In genomic region chr17:86144537-86145078, GRCm38 (mm10) we compare ENCODE assay signal across 8 mouse cellular contexts. TPM values are rescaled to one million over a fixed set of nuclear protein-coding genes. Genes with fewer than 3 reads are reported as not detected.
DNase-seq lines count a peak whose midpoint lies in the region; ATAC-seq lines count a peak whose summit lies in the region.

No protein-coding gene starts in this region.

- no peak for DNase-seq in kidney, adult 11 months
- peak; percentile 28 for DNase-seq in MN1 (ENCODE audit: low spot score)
- DNase-seq in embryonic facial prominence, embryonic 14.5 days (ENCODE audit: low spot score) = no peak
- DNase-seq in ovary, postnatal 14 days (ENCODE audit: low spot score) = no peak
- DNase-seq in frontal cortex, postnatal 10 days (ENCODE audit: low spot score in 2 of 2) = no peak

- H3K4me3 ChIP-seq in kidney, embryonic 15.5 days (replicated peaks) = peak overlapping the region; percentile 68
- peak overlapping the region; percentile 63 for H3K4me3 ChIP-seq in embryonic facial prominence, embryonic 14.5 days (ENCODE audit: low read depth, low read length)
- H3K4me3 ChIP-seq in intestine, embryonic 16.5 days (ENCODE audit: low read length) = peak overlapping the region; percentile 60
- peak overlapping the region; percentile 76 for H3K4me3 ChIP-seq in midbrain, embryonic 12.5 days

- peak overlapping the region; percentile 72 for H3K27ac ChIP-seq in kidney, embryonic 15.5 days
- 0 out of 2 replicates have a peak overlapping the region, but pooled peaks have one; percentile 29 for H3K27ac ChIP-seq in embryonic facial prominence, embryonic 14.5 days (replicated peaks; ENCODE audit: low read depth, low read length)
- no peak overlapping the region for H3K27ac ChIP-seq in intestine, embryonic 16.5 days (ENCODE audit: low read length)
- H3K27ac ChIP-seq in midbrain, embryonic 12.5 days (replicated peaks) = peak overlapping the region; percentile 46; the same call in 1 of the 2 replicates

- ATAC-seq in kidney, embryonic 15.5 days (replicated peaks; ENCODE audit: low FRiP score) = peak; percentile 75
- ATAC-seq in embryonic facial prominence, embryonic 14.5 days (ENCODE audit: low read depth) = peak; percentile 80
- ATAC-seq in intestine, embryonic 16.5 days = peak; percentile 84
- ATAC-seq in midbrain, embryonic 12.5 days (ENCODE audit: low FRiP score, low read depth) = peak; percentile 87

- H3K9ac ChIP-seq in kidney, embryonic 15.5 days = peak overlapping the region; percentile 77
- H3K9ac ChIP-seq in embryonic facial prominence, embryonic 14.5 days (ENCODE audit: low read depth, low read length) = peak overlapping the region; percentile 77
- H3K9ac ChIP-seq in intestine, embryonic 16.5 days (ENCODE audit: low read depth, low read length) = peak overlapping the region; percentile 77
- H3K9ac ChIP-seq in midbrain, embryonic 12.5 days (replicated peaks) = peak overlapping the region; percentile 76

- H3K36me3 ChIP-seq in kidney, embryonic 15.5 days = 0 out of 2 replicates have a peak, but pooled peaks cover 9% of the 10 kb centered on the region
- H3K36me3 ChIP-seq in embryonic facial prominence, embryonic 14.5 days (ENCODE audit: control insufficient read depth, insufficient read depth, low read length) = peaks cover 12% of the 10 kb centered on the region; the same call in 1 of the 2 replicates
- H3K36me3 ChIP-seq in intestine, embryonic 16.5 days (ENCODE audit: control insufficient read depth, insufficient read depth, low read length) = no peaks in the 10 kb centered on the region
- H3K36me3 ChIP-seq in midbrain, embryonic 12.5 days = peaks cover 12% of the 10 kb centered on the region

- H3K4me2 ChIP-seq in kidney, embryonic 15.5 days = peak overlapping the region; percentile 95
- H3K4me2 ChIP-seq in embryonic facial prominence, embryonic 14.5 days (ENCODE audit: low read depth, low read length) = peak overlapping the region; percentile 93
- peak overlapping the region; percentile 85 for H3K4me2 ChIP-seq in intestine, embryonic 16.5 days (ENCODE audit: low read depth, low read length)
- H3K4me2 ChIP-seq in midbrain, embryonic 12.5 days (replicated peaks) = peak overlapping the region; percentile 98

- under 1% methylated on average over 33 of the region's 33 CpGs for WGBS in kidney, embryonic 15.5 days
- whole genome bisulfite sequencing in embryonic facial prominence, embryonic 14.5 days = under 1% methylated on average over 33 of the region's 33 CpGs
- under 1% methylated on average over 33 of the region's 33 CpGs for WGBS in intestine, embryonic 16.5 days
- under 1% methylated on average over 33 of the region's 33 CpGs for WGBS in midbrain, embryonic 12.5 days

- H3K9me3 ChIP-seq in kidney, embryonic 15.5 days (replicated peaks) = no peaks in the 10 kb centered on the region
- H3K9me3 ChIP-seq in embryonic facial prominence, embryonic 14.5 days (ENCODE audit: control insufficient read depth, low read length) = no peaks in the 10 kb centered on the region
- H3K9me3 ChIP-seq in intestine, embryonic 16.5 days (ENCODE audit: control insufficient read depth, low read length) = no peaks in the 10 kb centered on the region
- no peaks in the 10 kb centered on the region for H3K9me3 ChIP-seq in midbrain, embryonic 12.5 days

- H3K27me3 ChIP-seq in kidney, embryonic 15.5 days = no peaks in the 10 kb centered on the region
- H3K27me3 ChIP-seq in embryonic facial prominence, embryonic 14.5 days (replicated peaks; ENCODE audit: control insufficient read depth, insufficient read depth, low read length) = no peaks in the 10 kb centered on the region
- no peaks in the 10 kb centered on the region for H3K27me3 ChIP-seq in intestine, embryonic 16.5 days (replicated peaks; ENCODE audit: control insufficient read depth, insufficient read depth, low read length)
- H3K27me3 ChIP-seq in midbrain, embryonic 12.5 days = no peaks in the 10 kb centered on the region; the same call in 1 of the 2 replicates

- peaks cover 18% of the 10 kb centered on the region for H3K4me1 ChIP-seq in kidney, embryonic 15.5 days
- H3K4me1 ChIP-seq in embryonic facial prominence, embryonic 14.5 days (ENCODE audit: control insufficient read depth, insufficient read depth, low read length) = peaks cover 9% of the 10 kb centered on the region
- peaks cover 12% of the 10 kb centered on the region for H3K4me1 ChIP-seq in intestine, embryonic 16.5 days (ENCODE audit: control insufficient read depth, insufficient read depth, low read length)
- H3K4me1 ChIP-seq in midbrain, embryonic 12.5 days = peaks cover 12% of the 10 kb centered on the region

RNA-seq across cellular contexts. Expression of gene Srbd1, which starts 0.4 kb away (rescaled TPM):
- 21.0 and 21.7 TPM in 2 replicates for polyA plus RNA-seq in kidney, embryonic 15.5 days (2015; fragmentation: Nextera tagmentation; extraction: Ambion mirVana)
- polyA plus RNA-seq in embryonic facial prominence, embryonic 14.5 days (2014; fragmentation: Nextera tagmentation; extraction: Ambion mirVana) = 8.8 and 9.3 TPM in 2 replicates
- 13.2 and 13.3 TPM in 2 replicates for polyA plus RNA-seq in intestine, embryonic 16.5 days (2015; fragmentation: Nextera tagmentation; extraction: Ambion mirVana)
- polyA plus RNA-seq in midbrain, embryonic 12.5 days (2016; fragmentation: Nextera tagmentation; extraction: Ambion mirVana) = 22.3 and 22.9 TPM in 2 replicates

RNA-seq across cellular contexts. Expression of gene Prkce, which starts 23.0 kb away (rescaled TPM):
- 6.8 and 7.1 TPM in 2 replicates for polyA plus RNA-seq in kidney, embryonic 15.5 days (2015; fragmentation: Nextera tagmentation; extraction: Ambion mirVana)
- polyA plus RNA-seq in embryonic facial prominence, embryonic 14.5 days (2014; fragmentation: Nextera tagmentation; extraction: Ambion mirVana) = 8.7 and 9.7 TPM in 2 replicates
- polyA plus RNA-seq in intestine, embryonic 16.5 days (2015; fragmentation: Nextera tagmentation; extraction: Ambion mirVana) = 5.0 TPM in 2 replicates
- polyA plus RNA-seq in midbrain, embryonic 12.5 days (2016; fragmentation: Nextera tagmentation; extraction: Ambion mirVana) = 5.3 and 5.8 TPM in 2 replicates
